Mouse (Mus musculus): ENCODE measurements around the gene Gm36028. TPM values are rescaled to one million over a fixed set of nuclear protein-coding genes. Genes with fewer than 3 reads are reported as not detected.
A peak's percentile ranks its signal among the peaks of the same experiment; 100 is the strongest.

Gene Gm36028
- polyA plus RNA-seq, 1 experiment: 0.08 TPM

DNA sequence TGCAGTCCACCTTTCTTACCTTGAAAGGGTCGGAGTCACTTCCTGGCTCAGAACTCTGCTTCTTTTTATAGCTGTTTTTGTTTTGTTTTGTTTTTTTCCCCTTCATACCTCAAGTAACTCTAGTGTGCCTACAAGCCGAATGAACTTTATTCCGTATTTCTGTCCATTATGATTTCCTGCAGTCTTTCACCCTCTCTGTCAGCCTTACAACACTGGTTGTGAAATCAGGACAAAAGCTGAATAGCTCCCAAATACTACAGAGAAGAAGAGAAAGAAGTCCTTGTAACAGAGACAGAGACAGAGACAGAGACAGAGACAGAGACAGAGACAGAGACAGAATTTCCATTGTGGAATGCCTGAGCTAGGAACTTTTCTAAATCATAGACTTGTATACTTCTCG lies 43.0 kb downstream of the Gm36028 start:
- Histone ChIP-seq H3K4me3 (no peak overlapping the region), H3ac (ENCODE audit: control insufficient read depth, insufficient read length) (no peak overlapping the region), H3K27me3 (ENCODE audit: control insufficient read depth, insufficient read depth, insufficient read length) (no peaks in the 10 kb centered on the region), H3K4me2 (ENCODE audit: low read depth) (no peak overlapping the region), H3K36me3 (ENCODE audit: control insufficient read depth, insufficient read depth) (peaks cover 61% of the 10 kb centered on the region), H3K79me2 (ENCODE audit: control insufficient read depth, insufficient read depth) (peaks cover 2% of the 10 kb centered on the region)
- TF ChIP-seq TCF12 (IDR thresholded peaks at IDR 0.05; ENCODE audit: insufficient read depth, poor library complexity, severe bottlenecking): no peak
- no peak for TF ChIP-seq TCF3 (IDR thresholded peaks at IDR 0.05; ENCODE audit: insufficient read length, low read depth)

DNA sequence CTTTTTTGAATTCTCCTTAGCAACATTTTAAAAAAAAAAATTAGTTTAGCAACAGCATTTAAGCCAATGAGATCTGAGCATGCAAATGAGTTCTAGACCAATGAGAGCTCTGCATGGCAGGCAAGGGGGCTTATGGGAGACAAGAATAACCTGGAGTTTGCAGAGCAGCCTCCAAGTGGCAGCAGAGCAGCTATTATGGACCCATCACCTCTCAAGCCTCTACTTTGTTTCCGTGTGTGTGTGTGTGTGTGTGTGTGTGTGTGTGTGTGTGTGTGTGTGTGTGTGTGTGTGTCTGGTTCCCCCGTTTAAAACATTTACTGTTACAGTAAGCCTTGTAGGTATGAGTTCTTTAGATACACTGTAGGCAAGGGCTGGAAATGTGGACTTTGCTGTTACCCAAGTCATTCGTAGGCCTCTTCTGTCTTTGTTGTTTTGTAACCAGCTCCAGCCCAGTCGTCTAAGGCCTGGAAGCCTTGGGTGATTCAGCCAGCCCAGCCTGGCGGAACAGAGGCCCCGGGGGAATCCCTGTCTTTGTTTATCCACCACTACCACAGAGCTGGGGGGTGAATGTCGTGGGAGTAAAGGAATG lies 46.5 kb downstream of the Gm36028 start:
- no peak for TF ChIP-seq MYOD1 (IDR thresholded peaks at IDR 0.05; ENCODE audit: control insufficient read depth in 1 of 3, insufficient read length in 2 of 3, low read depth in 2 of 3)
- no peak for TF ChIP-seq TCF3 (IDR thresholded peaks at IDR 0.05; ENCODE audit: insufficient read length, low read depth)
- no peak for TF ChIP-seq MYOG (IDR thresholded peaks at IDR 0.05; ENCODE audit: control insufficient read depth in 1 of 3, insufficient read depth in 1 of 3, insufficient read length in 2 of 3, low read depth in 2 of 3)
- 0 out of 2 replicates have a peak, but pooled peaks have one; percentile 1 for TF ChIP-seq CEBPB (IDR thresholded peaks at IDR 0.05; ENCODE audit: insufficient read depth, poor library complexity, severe bottlenecking)
- no peak for TF ChIP-seq POLR2A (IDR thresholded peaks at IDR 0.05; ENCODE audit: insufficient read length, low read depth)
- no peak for TF ChIP-seq SRF (IDR thresholded peaks at IDR 0.05; ENCODE audit: control insufficient read depth, insufficient read length, low read depth)
- no peak for TF ChIP-seq REST (IDR thresholded peaks at IDR 0.05; ENCODE audit: insufficient read depth, insufficient read length)
- TF ChIP-seq USF1 (IDR thresholded peaks at IDR 0.05; ENCODE audit: low read depth): no peak
- TF ChIP-seq TCF12 (IDR thresholded peaks at IDR 0.05; ENCODE audit: insufficient read depth, poor library complexity, severe bottlenecking): no peak
- Histone ChIP-seq H3K4me3 (no peak overlapping the region), H3K79me2 (ENCODE audit: control insufficient read depth, insufficient read depth) (peaks cover 8% of the 10 kb centered on the region), H3K36me3 (ENCODE audit: control insufficient read depth, insufficient read depth) (peaks cover 31% of the 10 kb centered on the region), H3K4me2 (ENCODE audit: low read depth) (peak overlapping the region; percentile 71), H3K27me3 (ENCODE audit: control insufficient read depth, insufficient read depth, insufficient read length) (no peaks in the 10 kb centered on the region), H3ac (ENCODE audit: control insufficient read depth, insufficient read length) (no peak overlapping the region)

DNA sequence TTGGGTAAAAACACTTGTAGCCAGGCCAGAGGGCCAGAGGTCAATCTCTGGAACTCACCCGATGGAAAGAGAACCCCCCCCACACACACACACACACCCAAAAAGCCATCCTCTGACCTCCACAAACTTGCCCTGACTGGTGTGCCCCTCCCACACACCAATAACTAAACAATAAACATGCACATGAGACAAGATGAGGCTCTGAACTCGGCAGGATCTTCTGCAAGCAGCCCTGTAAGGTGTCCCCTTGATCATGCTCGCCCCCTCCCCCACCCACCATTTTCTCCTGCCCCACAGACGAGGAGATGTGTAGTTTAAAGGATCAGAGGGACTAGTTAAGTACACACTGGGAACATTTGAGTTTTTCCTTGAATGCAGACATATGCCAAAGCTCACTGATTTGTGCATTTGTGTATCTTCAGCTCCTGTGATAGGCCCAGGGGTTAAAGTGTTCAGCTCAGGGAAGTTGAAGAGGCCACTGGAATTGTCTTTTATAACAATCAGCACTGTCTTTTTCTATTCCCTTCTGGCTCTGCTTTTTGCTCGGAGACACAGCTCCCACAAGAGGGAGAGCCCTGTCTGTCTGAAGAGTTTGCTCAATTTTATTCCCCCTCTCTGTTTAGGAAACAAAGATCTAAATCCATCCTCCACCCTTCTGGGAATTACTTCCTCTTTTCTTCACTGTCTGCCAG lies 47.1 kb downstream of the Gm36028 start:
- peaks cover 8% of the 10 kb centered on the region for H3K79me2 ChIP-seq (ENCODE audit: control insufficient read depth, insufficient read depth)
- no peak for TF ChIP-seq MYOG (IDR thresholded peaks at IDR 0.05; ENCODE audit: control insufficient read depth in 1 of 3, insufficient read depth in 1 of 3, insufficient read length in 2 of 3, low read depth in 2 of 3)
- TF ChIP-seq E2F4 (IDR thresholded peaks at IDR 0.05; ENCODE audit: insufficient read depth): no peak
- TF ChIP-seq POLR2A (IDR thresholded peaks at IDR 0.05; ENCODE audit: insufficient read length, low read depth): no peak
- no peak for TF ChIP-seq CEBPB (IDR thresholded peaks at IDR 0.05; ENCODE audit: insufficient read depth, poor library complexity, severe bottlenecking)
- no peak for TF ChIP-seq USF1 (IDR thresholded peaks at IDR 0.05; ENCODE audit: low read depth)
- no peak for TF ChIP-seq TCF12 (IDR thresholded peaks at IDR 0.05; ENCODE audit: insufficient read depth, poor library complexity, severe bottlenecking)
- no peak for TF ChIP-seq TCF3 (IDR thresholded peaks at IDR 0.05; ENCODE audit: insufficient read length, low read depth)
- no peak for TF ChIP-seq MYOD1 (IDR thresholded peaks at IDR 0.05; ENCODE audit: control insufficient read depth in 1 of 3, insufficient read length in 2 of 3, low read depth in 2 of 3)
- TF ChIP-seq REST (IDR thresholded peaks at IDR 0.05; ENCODE audit: insufficient read depth, insufficient read length): no peak
- TF ChIP-seq POLR2AphosphoS2 (IDR thresholded peaks at IDR 0.05; ENCODE audit: insufficient read length, low read depth): no peak
- no peak for TF ChIP-seq SRF (IDR thresholded peaks at IDR 0.05; ENCODE audit: control insufficient read depth, insufficient read length, low read depth)
- TF ChIP-seq MAX (IDR thresholded peaks at IDR 0.05; ENCODE audit: low read depth): no peak
- H3K4me2 ChIP-seq (ENCODE audit: low read depth): peak overlapping the region; percentile 71
- peaks cover 27% of the 10 kb centered on the region for H3K36me3 ChIP-seq (ENCODE audit: control insufficient read depth, insufficient read depth)
- H3ac ChIP-seq (ENCODE audit: control insufficient read depth, insufficient read length): no peak overlapping the region
- no peak overlapping the region for H3K4me3 ChIP-seq
- no peaks in the 10 kb centered on the region for H3K27me3 ChIP-seq (ENCODE audit: control insufficient read depth, insufficient read depth, insufficient read length)

DNA sequence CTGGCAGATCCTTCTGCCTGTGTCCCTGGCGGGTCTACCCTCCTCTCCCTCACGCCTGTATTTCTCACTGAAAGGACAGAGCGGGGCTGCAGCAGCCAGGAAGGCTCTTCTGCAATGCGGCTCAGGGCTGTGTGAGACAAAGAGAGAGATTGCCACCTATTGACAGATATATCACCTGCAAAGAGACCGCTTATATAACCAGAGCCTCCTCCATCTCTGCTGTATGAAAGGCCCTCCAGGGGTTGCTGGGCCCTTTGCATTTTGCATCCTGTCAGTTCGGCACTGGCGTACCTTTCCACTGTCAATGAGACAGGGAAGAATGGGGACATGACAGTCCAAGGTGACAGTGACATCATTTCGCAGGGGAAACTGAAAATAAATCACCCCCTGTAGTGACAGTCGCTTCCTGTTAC lies 48.5 kb downstream of the Gm36028 start:
- Histone ChIP-seq H3K4me2 (ENCODE audit: low read depth) (no peak overlapping the region), H3K4me3 (no peak overlapping the region), H3K36me3 (ENCODE audit: control insufficient read depth, insufficient read depth) (peaks cover 19% of the 10 kb centered on the region), H3K27me3 (ENCODE audit: control insufficient read depth, insufficient read depth, insufficient read length) (no peaks in the 10 kb centered on the region), H3K79me2 (ENCODE audit: control insufficient read depth, insufficient read depth) (peaks cover 8% of the 10 kb centered on the region), H3ac (ENCODE audit: control insufficient read depth, insufficient read length) (no peak overlapping the region)
- TF ChIP-seq POLR2A (IDR thresholded peaks at IDR 0.05; ENCODE audit: insufficient read length, low read depth): no peak
- TF ChIP-seq MAX (IDR thresholded peaks at IDR 0.05; ENCODE audit: low read depth): no peak
- TF ChIP-seq MYOG (IDR thresholded peaks at IDR 0.05; ENCODE audit: control insufficient read depth in 1 of 3, insufficient read depth in 1 of 3, insufficient read length in 2 of 3, low read depth in 2 of 3): no peak
- TF ChIP-seq E2F4 (IDR thresholded peaks at IDR 0.05; ENCODE audit: insufficient read depth): no peak
- TF ChIP-seq REST (IDR thresholded peaks at IDR 0.05; ENCODE audit: insufficient read depth, insufficient read length): no peak
- no peak for TF ChIP-seq TCF12 (IDR thresholded peaks at IDR 0.05; ENCODE audit: insufficient read depth, poor library complexity, severe bottlenecking)

DNA sequence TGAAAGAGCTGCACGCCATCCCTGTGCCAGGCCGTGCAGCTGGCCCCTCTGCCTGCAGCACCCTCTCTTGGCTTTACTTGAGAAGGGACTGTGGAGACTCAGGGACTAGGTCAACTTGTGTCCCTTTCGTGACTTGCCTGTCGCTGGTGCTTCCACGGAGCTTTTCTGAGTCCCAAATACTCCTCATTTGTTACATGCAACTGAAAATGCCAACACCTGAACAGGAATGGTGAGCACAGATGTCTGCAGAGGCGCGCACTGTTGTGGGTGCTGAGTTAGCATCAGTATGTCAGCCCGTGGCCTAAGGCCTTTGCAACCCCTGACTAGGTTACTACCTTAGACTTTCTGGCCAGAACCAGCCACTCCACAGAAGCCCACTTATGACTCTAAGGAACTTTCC lies 49.1 kb downstream of the Gm36028 start:
- Histone ChIP-seq H3K79me2 (ENCODE audit: control insufficient read depth, insufficient read depth) (peaks cover 8% of the 10 kb centered on the region), H3ac (ENCODE audit: control insufficient read depth, insufficient read length) (no peak overlapping the region), H3K27me3 (ENCODE audit: control insufficient read depth, insufficient read depth, insufficient read length) (no peaks in the 10 kb centered on the region), H3K4me3 (no peak overlapping the region), H3K4me2 (ENCODE audit: low read depth) (no peak overlapping the region), H3K36me3 (ENCODE audit: control insufficient read depth, insufficient read depth) (peaks cover 17% of the 10 kb centered on the region)
- TF ChIP-seq POLR2A (IDR thresholded peaks at IDR 0.05; ENCODE audit: insufficient read length, low read depth): no peak
- no peak for TF ChIP-seq MYOG (IDR thresholded peaks at IDR 0.05; ENCODE audit: control insufficient read depth in 1 of 3, insufficient read depth in 1 of 3, insufficient read length in 2 of 3, low read depth in 2 of 3)
- TF ChIP-seq TCF3 (IDR thresholded peaks at IDR 0.05; ENCODE audit: insufficient read length, low read depth): no peak
- no peak for TF ChIP-seq MYOD1 (IDR thresholded peaks at IDR 0.05; ENCODE audit: control insufficient read depth in 1 of 3, insufficient read length in 2 of 3, low read depth in 2 of 3)
- no peak for TF ChIP-seq SRF (IDR thresholded peaks at IDR 0.05; ENCODE audit: control insufficient read depth, insufficient read length, low read depth)
- no peak for TF ChIP-seq TCF12 (IDR thresholded peaks at IDR 0.05; ENCODE audit: insufficient read depth, poor library complexity, severe bottlenecking)
- no peak for TF ChIP-seq E2F4 (IDR thresholded peaks at IDR 0.05; ENCODE audit: insufficient read depth)
- no peak for TF ChIP-seq POLR2AphosphoS2 (IDR thresholded peaks at IDR 0.05; ENCODE audit: insufficient read length, low read depth)
- TF ChIP-seq CEBPB (IDR thresholded peaks at IDR 0.05; ENCODE audit: insufficient read depth, poor library complexity, severe bottlenecking): no peak
- no peak for TF ChIP-seq MAX (IDR thresholded peaks at IDR 0.05; ENCODE audit: low read depth)
- no peak for TF ChIP-seq USF1 (IDR thresholded peaks at IDR 0.05; ENCODE audit: low read depth)
- no peak for TF ChIP-seq REST (IDR thresholded peaks at IDR 0.05; ENCODE audit: insufficient read depth, insufficient read length)
